Mouse (Mus musculus): Measurements from ENCODE around the gene Shisa9. TPM values are rescaled to one million over a fixed set of nuclear protein-coding genes. Genes with fewer than 3 reads are reported as not detected.
A peak's percentile ranks its signal among the peaks of the same experiment; 100 is the strongest.

The Shisa9 gene
- total and polyA plus RNA-seq, 3 experiments = not detected

DNA sequence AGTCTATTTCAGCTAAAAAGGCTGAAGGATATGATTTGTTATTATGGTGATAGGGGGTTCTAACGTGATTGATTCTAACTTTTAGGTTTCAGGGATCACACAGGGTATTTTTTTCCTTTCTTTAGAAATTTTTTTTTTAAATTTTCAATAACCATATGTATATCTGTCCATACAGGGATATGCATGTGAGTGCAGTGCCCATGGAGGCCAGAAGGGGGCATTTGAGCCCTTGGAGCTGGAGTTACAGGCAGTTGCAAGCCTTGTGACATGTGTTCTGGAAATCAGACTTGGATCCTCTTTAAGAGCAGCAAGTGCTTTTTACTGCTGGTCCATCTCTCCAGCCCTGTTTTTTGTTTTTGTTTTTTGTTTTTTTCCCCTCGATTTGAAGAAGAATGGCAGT, 16.3 kb upstream of the Shisa9 start:
- H3K4me1 ChIP-seq (ENCODE audit: control insufficient read depth in 1 of 2, insufficient read depth in 2 of 2) = no peaks in the 10 kb centered on the region
- peaks cover 10% of the 10 kb centered on the region for H3K27me3 ChIP-seq (replicated peaks)
- no peaks in the 10 kb centered on the region for H3K79me2 ChIP-seq (replicated peaks; ENCODE audit: control insufficient read depth, extremely low read depth, insufficient read depth, poor library complexity, severe bottlenecking)
- no peaks in the 10 kb centered on the region for H3K36me3 ChIP-seq (replicated peaks in 1 of 2; ENCODE audit: control insufficient read depth in 1 of 2, insufficient read depth in 1 of 2, low read length in 1 of 2)
- H3K9me3 ChIP-seq (replicated peaks; ENCODE audit: low read length) = peaks cover 13% of the 10 kb centered on the region
- H3K9ac ChIP-seq (ENCODE audit: insufficient read depth, low read depth) = no peak overlapping the region
- in situ Hi-C loops (cut with MboI; ENCODE audit: low pct_ligation_motif_present, low pct_unique_long_range_greater_than_20kb, low sequenced_read_pairs) = no loop called here
- no peak overlapping the region for H3K4me3 ChIP-seq (replicated peaks in 1 of 3; ENCODE audit: low read depth in 2 of 3, low read length in 2 of 3, poor library complexity in 1 of 3)
- no peak overlapping the region for H3K4me2 ChIP-seq (ENCODE audit: insufficient read depth, low read depth, poor library complexity, severe bottlenecking)
- no peak for DNase-seq (ENCODE audit: extremely low read depth)
- dilution Hi-C loops (cut with MboI; ENCODE audit: extremely low pct_ligation_motif_present, extremely low pct_unique_long_range_greater_than_20kb, low sequenced_read_pairs) = no loop called here
- no peak overlapping the region for H3K27ac ChIP-seq (ENCODE audit: insufficient read depth, low read depth)
- TF ChIP-seq CTCF (conservative IDR thresholded peaks at IDR 0.05 in 1 of 2, IDR thresholded peaks at IDR 0.05 in 1 of 2; ENCODE audit: low read depth in 2 of 2, low read length in 2 of 2) = peak; percentile 28 to 36; a peak in 3 of 4 replicates
- TF ChIP-seq NELFE (IDR thresholded peaks at IDR 0.05; ENCODE audit: low read depth, low read length) = no peak

DNA sequence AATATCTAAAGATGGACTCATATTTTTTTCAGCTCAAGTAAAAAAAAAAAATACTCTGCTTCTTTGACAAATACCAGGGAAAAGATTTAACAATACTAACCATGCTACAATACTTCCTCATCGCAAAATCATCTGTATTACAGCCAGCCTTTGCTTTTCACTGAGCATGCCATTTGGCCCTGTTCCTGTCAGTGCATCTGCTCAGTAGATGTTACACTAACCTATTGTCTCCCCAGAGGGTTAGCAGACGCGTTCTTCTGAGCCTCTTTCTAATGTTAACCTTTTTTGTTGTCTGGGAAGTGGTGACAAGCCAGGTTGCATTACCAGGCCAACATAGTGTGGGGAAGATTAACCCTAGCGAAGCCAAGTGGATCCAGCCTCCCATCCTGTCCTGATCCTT, 10.2 kb upstream of the Shisa9 start:
- no peaks in the 10 kb centered on the region for H3K4me1 ChIP-seq (ENCODE audit: control insufficient read depth in 1 of 2, insufficient read depth in 2 of 2)
- no peaks in the 10 kb centered on the region for H3K36me3 ChIP-seq (replicated peaks in 1 of 2; ENCODE audit: control insufficient read depth in 1 of 2, insufficient read depth in 1 of 2, low read length in 1 of 2)
- TF ChIP-seq POLR2AphosphoS2 (IDR thresholded peaks at IDR 0.05; ENCODE audit: low read depth, low read length) (no peak), NELFE (IDR thresholded peaks at IDR 0.05; ENCODE audit: low read depth, low read length) (no peak), PAX5 (IDR thresholded peaks at IDR 0.05; ENCODE audit: low read length) (no peak), GABPA (IDR thresholded peaks at IDR 0.05; ENCODE audit: insufficient replicate concordance, low read depth, low read length) (no peak), MYC (IDR thresholded peaks at IDR 0.05; ENCODE audit: low read depth, low read length) (no peak), RAD21 (IDR thresholded peaks at IDR 0.05; ENCODE audit: low read depth, low read length) (no peak), CHD1 (IDR thresholded peaks at IDR 0.05; ENCODE audit: low read depth, low read length) (no peak), ELF1 (IDR thresholded peaks at IDR 0.05; ENCODE audit: low read depth, low read length) (no peak), MAFK (IDR thresholded peaks at IDR 0.05; ENCODE audit: insufficient replicate concordance, low read length) (no peak), IRF4 (IDR thresholded peaks at IDR 0.05; ENCODE audit: low read depth, low read length) (no peak), TCF12 (IDR thresholded peaks at IDR 0.05; ENCODE audit: low read depth, low read length) (no peak), HCFC1 (IDR thresholded peaks at IDR 0.05; ENCODE audit: low read depth, low read length) (no peak), KAT2A (IDR thresholded peaks at IDR 0.05; ENCODE audit: insufficient replicate concordance, low read length) (no peak), SMC3 (IDR thresholded peaks at IDR 0.05; ENCODE audit: low read depth, low read length) (no peak), POLR2A (IDR thresholded peaks at IDR 0.05; ENCODE audit: low read depth, low read length) (no peak), RCOR1 (conservative IDR thresholded peaks at IDR 0.05; ENCODE audit: low read depth, low read length) (no peak), NRF1 (IDR thresholded peaks at IDR 0.05; ENCODE audit: low read depth, low read length) (no peak), UBTF (IDR thresholded peaks at IDR 0.05; ENCODE audit: low read depth, low read length) (no peak)
- H3K9ac ChIP-seq (ENCODE audit: insufficient read depth, low read depth) = no peak overlapping the region
- no peak overlapping the region for H3K4me3 ChIP-seq (replicated peaks in 1 of 3; ENCODE audit: low read depth in 2 of 3, low read length in 2 of 3, poor library complexity in 1 of 3)
- H3K27me3 ChIP-seq (replicated peaks) = peaks cover 8% of the 10 kb centered on the region
- no peaks in the 10 kb centered on the region for H3K79me2 ChIP-seq (replicated peaks; ENCODE audit: control insufficient read depth, extremely low read depth, insufficient read depth, poor library complexity, severe bottlenecking)
- dilution Hi-C loops (cut with MboI; ENCODE audit: extremely low pct_ligation_motif_present, extremely low pct_unique_long_range_greater_than_20kb, low sequenced_read_pairs) (no loop called here), in situ Hi-C loops (cut with MboI; ENCODE audit: low pct_ligation_motif_present, low pct_unique_long_range_greater_than_20kb, low sequenced_read_pairs) (no loop called here)
- H3K9me3 ChIP-seq (replicated peaks; ENCODE audit: low read length) = no peaks in the 10 kb centered on the region
- DNase-seq (ENCODE audit: extremely low read depth) = no peak
- H3K4me2 ChIP-seq (ENCODE audit: insufficient read depth, low read depth, poor library complexity, severe bottlenecking) = no peak overlapping the region
- no peak overlapping the region for H3K27ac ChIP-seq (ENCODE audit: insufficient read depth, low read depth)
